Mouse (Mus musculus): Measurements from ENCODE around the gene Ip6k3. TPM values are rescaled to one million over a fixed set of nuclear protein-coding genes. Genes with fewer than 3 reads are reported as not detected.

Gene Ip6k3
- total RNA-seq, 2 experiments from 2014 or later: 0.23 to 0.29 TPM

GRCm38 (mm10) chr17:27159169-27159568 lies 8.4 kb downstream of the Ip6k3 start:
- intact Hi-C loops (cut with DNase I): no loop called here
- no peak for DNase-seq (ENCODE audit: low spot score in 2 of 2)

- no peak for DNase-seq (ENCODE audit: low spot score in 2 of 2)
- intact Hi-C loops (cut with DNase I): no loop called here
These were observed 9.2 kb downstream of the Ip6k3 start for GRCm38 (mm10) chr17:27158439-27158838.

GRCm38 (mm10) chr17:27155752-27156151 lies 11.8 kb downstream of the Ip6k3 start:
- intact Hi-C loops (cut with DNase I): no loop called here
- DNase-seq (ENCODE audit: low spot score in 2 of 2): no peak

- intact Hi-C loops (cut with DNase I): no loop called here
- no peak for DNase-seq (ENCODE audit: low spot score in 2 of 2)
These were observed 12.7 kb downstream of the Ip6k3 start for GRCm38 (mm10) chr17:27154881-27155280.

- DNase-seq (ENCODE audit: low spot score in 2 of 2): no peak
- intact Hi-C loops (cut with DNase I): no loop called here
These were observed 13.3 kb downstream of the Ip6k3 start for GRCm38 (mm10) chr17:27154256-27154655.

- intact Hi-C loops (cut with DNase I): no loop called here
- DNase-seq (ENCODE audit: low spot score in 2 of 2): no peak
These were observed 13.8 kb downstream of the Ip6k3 start for GRCm38 (mm10) chr17:27153773-27154193.

GRCm38 (mm10) chr17:27152976-27153723 lies 14.4 kb downstream of the Ip6k3 start:
- DNase-seq (ENCODE audit: low spot score in 2 of 2): no peak
- intact Hi-C loops (cut with DNase I): no loop called here

- no peak for DNase-seq (ENCODE audit: low spot score in 2 of 2)
These were observed 16.2 kb downstream of the Ip6k3 start for GRCm38 (mm10) chr17:27151411-27151810.

GRCm38 (mm10) chr17:27150871-27151270 lies 16.7 kb downstream of the Ip6k3 start:
- intact Hi-C loops (cut with DNase I): no loop called here
- DNase-seq (ENCODE audit: low spot score in 2 of 2): no peak

More at GRCm38 (mm10) chr17:27151411-27151810, 16.2 kb downstream of the Ip6k3 start:
- intact Hi-C loops (cut with DNase I): no loop called here

- intact Hi-C loops (cut with DNase I): no loop called here
These were observed 21.2 kb downstream of the Ip6k3 start for GRCm38 (mm10) chr17:27146323-27146923.

GRCm38 (mm10) chr17:27144152-27144551 lies 23.4 kb downstream of the Ip6k3 start:
- DNase-seq (ENCODE audit: low spot score in 2 of 2): no peak
- intact Hi-C loops (cut with DNase I): no loop called here

More at GRCm38 (mm10) chr17:27146323-27146923, 21.2 kb downstream of the Ip6k3 start:
- DNase-seq (ENCODE audit: low spot score in 2 of 2): no peak

- intact Hi-C loops (cut with DNase I): no loop called here
These were observed 25.6 kb downstream of the Ip6k3 start for GRCm38 (mm10) chr17:27141971-27142450.

GRCm38 (mm10) chr17:27140262-27140661 lies 27.3 kb downstream of the Ip6k3 start:
- intact Hi-C loops (cut with DNase I): no loop called here
- no peak for DNase-seq (ENCODE audit: low spot score in 2 of 2)

More at GRCm38 (mm10) chr17:27141971-27142450, 25.6 kb downstream of the Ip6k3 start:
- no peak for DNase-seq (ENCODE audit: low spot score in 2 of 2)

- no peak for DNase-seq (ENCODE audit: low spot score in 2 of 2)
- intact Hi-C loops (cut with DNase I): no loop called here
These were observed 28.3 kb downstream of the Ip6k3 start for GRCm38 (mm10) chr17:27139304-27139703.

GRCm38 (mm10) chr17:27138396-27138795 lies 29.2 kb downstream of the Ip6k3 start:
- intact Hi-C loops (cut with DNase I): no loop called here
- DNase-seq (ENCODE audit: low spot score in 2 of 2): no peak

GRCm38 (mm10) chr17:27134715-27135114 lies 32.9 kb downstream of the Ip6k3 start:
- intact Hi-C loops (cut with DNase I): no loop called here
- no peak for DNase-seq (ENCODE audit: low spot score in 2 of 2)

- intact Hi-C loops (cut with DNase I): no loop called here
- no peak for DNase-seq (ENCODE audit: low spot score in 2 of 2)
These were observed 33.4 kb downstream of the Ip6k3 start for GRCm38 (mm10) chr17:27134187-27134586.

- intact Hi-C loops (cut with DNase I): no loop called here
- peak; percentile 97 to 98 for DNase-seq (ENCODE audit: low spot score in 2 of 2)
These were observed 33.9 kb downstream of the Ip6k3 start, which contains the start of gene Uqcc2 for GRCm38 (mm10) chr17:27133551-27134141. Uqcc2 (minus strand) TSS chr17:27133916.

GRCm38 (mm10) chr17:27132238-27132637 lies 35.4 kb downstream of the Ip6k3 start:
- DNase-seq (ENCODE audit: low spot score in 2 of 2): peak in 1 of 2 experiments; percentile 55
- intact Hi-C loops (cut with DNase I): no loop called here

GRCm38 (mm10) chr17:27131240-27131665 lies 36.3 kb downstream of the Ip6k3 start:
- intact Hi-C loops (cut with DNase I): no loop called here
- peak in 1 of 2 experiments; percentile 62 for DNase-seq (ENCODE audit: low spot score in 2 of 2)
